Mouse (Mus musculus) yolk sac, embryonic 10.5 days (tissue): ENCODE data around the gene Oxa1l.

Experiments used
- DNase-seq: peaks from one replicate; pipeline ENCODE4 v3.0.0-alpha.2; 2017; ENCODE audit warnings: low spot score

Oxa1l gene

DNA sequence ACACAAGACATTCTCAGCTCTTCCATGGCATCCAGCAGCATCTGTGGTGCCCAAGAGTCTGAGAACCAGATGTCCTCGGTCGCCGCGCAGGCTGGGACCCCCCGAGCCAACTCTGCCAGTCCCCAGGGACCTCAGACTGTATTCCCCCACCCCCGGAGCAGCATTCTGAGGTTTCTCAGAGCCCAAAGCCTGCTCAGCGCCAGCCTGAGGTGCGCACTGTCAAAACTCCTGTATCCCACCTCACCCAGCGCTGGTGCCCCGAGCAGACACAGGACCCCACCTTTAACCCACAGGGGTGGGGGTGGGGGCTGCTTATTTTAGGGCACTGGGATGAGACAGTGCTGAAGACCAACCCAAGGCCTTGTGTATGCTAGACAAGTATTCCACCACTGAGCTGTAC, 10.8 kb downstream of the Oxa1l start:
- DNase-seq, result no peak

GRCm38 (mm10) chr14:54372923-54373322, 12.3 kb downstream of the Oxa1l start:
- DNase-seq, result no peak

- no peak for DNase-seq
Measured at GRCm38 (mm10) chr14:54375916-54376315, 15.3 kb downstream of the Oxa1l start.

DNA sequence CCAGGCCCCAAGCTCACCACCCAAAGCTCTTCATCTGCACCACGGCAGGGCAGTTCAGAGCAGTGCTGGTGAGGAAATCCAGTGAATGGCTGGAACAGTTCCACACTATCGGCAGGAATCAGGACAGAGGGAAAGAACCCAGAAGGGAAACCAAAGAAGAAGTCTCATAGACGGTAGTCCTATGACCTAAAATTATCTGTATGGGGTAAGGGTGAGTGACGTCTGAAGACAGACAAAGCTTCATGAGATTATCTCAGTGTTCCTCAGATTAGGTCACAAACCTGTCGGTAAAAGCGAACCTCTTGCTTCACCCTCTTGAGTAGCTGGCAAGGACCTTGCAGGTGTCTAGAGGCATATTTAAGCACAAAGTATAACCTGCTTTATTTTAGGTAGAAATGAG, 16.5 kb downstream of the Oxa1l start:
- no peak for DNase-seq

DNA sequence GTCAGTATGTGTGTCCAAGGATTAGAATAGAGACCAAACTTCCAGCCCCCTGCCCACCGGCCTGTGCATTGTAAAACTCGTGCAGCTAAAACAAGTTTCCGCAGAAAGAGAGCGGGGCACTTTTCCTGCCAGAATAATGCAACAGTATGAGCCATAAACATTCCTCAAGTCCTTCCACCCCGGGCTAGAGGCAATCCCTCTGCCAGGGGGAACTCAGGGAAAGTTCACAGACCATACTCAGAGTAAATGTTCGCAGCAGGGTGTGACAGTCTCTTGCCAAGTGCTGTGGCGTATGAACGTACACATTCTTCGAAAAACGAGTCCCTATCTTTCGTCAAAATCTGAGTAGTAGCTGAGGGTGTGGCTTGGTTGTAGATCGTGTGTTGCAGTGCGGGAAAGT, 18.9 kb downstream of the Oxa1l start:
- no peak for DNase-seq

GRCm38 (mm10) chr14:54380616-54381015, 20.0 kb downstream of the Oxa1l start:
- DNase-seq, result no peak

GRCm38 (mm10) chr14:54381816-54382215, 21.2 kb downstream of the Oxa1l start:
- peak; percentile 74 for DNase-seq

DNA sequence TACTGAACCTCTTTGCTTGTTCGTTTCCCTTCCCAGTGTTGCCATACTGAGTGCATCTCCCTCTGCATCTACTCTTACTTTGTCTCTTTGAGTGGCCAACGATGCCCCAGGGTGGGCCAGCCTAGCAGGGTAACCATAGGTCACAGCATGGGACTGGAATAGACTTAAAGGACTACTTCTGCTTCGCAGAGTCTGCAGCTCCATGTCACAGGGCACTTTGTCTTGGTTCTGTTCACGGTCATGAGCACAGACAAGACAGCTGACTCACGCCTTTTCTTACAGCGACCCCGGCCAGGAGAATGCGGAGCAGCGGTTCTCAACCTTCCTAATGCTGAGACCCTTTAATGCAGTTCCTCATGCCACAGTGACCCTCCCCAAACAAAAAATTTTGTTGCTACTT, 22.0 kb downstream of the Oxa1l start:
- no peak for DNase-seq

DNA sequence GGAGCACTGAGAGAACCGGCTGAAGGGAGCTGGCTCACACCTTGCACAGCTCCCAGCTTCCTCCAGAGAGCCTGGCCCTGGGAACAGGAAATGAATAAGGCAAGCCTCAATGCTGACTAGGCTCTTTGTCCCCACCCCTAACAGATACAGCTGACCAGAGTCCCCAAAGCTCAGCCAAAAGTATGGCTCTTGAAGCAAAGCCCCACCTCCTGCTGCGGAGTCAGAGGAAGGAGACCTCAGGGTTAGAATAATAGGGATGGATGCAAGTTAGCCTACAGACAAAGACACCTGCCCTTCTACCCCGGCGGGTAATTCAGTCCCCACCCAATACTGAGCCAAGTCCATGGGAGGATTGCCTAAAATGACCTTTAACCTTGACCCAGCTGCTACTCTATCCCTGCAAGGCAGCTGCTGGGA, 22.7 kb downstream of the Oxa1l start:
- DNase-seq, result peak; percentile 88

DNA sequence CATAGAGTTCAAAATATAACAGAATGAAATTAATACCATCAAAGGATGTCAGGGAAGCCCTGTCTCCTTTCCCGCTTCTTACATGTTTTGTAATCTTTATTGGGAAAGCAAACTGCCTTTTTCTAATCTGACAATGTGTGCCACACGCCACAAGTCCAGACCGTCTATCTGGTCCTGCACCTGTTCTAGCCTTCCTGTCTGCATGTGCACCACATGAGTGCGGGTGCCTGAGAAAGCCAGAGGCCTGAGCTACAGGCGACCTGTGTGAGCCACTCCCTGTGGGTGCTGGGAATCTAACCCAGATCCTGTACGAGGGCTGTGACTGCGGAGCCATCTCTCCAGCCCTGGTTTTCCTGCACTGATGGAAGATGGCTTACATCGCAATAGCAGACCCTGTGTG, 23.8 kb downstream of the Oxa1l start:
- DNase-seq, result no peak

- DNase-seq, result no peak
Measured at GRCm38 (mm10) chr14:54385968-54386618, 25.5 kb downstream of the Oxa1l start.

DNA sequence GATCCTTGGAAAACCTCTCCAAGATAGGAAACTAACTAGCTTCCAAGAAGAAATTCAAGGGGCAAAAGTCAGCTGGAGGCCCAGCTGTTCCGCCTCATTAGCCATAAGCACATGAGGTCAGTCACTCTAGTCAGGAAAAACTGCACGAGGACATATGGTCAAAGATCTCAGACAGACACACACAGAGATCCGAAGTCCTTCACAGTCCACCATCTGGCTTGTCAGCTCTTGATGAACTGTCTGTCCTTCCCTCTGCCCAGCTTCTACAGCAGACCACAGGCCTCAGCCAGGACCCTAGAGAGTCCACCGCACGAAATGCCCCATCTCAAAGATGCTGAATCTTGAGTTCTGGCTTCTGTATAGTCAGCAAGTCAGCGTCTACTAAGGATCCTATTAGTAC, 26.9 kb downstream of the Oxa1l start:
- peak; percentile 40 for DNase-seq

DNA sequence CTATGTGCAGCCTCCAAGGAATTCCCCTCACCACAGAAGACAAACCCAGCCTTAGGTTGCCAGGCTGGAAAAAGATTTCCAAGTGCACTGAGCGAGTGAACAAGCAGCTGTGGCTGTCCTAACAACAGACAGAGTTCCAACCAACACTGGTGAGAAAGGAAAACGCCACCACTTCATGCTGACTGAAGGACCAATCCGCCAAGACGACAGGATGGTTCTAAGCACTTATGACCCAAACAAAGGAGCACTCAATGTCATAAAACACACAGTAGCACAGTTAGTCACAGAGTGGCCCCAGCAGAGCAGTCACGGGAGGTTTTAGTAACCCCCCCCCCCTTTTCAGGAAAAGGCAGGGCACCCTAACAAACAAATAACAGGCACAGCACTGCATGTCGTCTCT, 30.2 kb downstream of the Oxa1l start:
- no peak for DNase-seq

- DNase-seq, result no peak
Measured at GRCm38 (mm10) chr14:54393794-54394193, 33.2 kb downstream of the Oxa1l start.

DNA sequence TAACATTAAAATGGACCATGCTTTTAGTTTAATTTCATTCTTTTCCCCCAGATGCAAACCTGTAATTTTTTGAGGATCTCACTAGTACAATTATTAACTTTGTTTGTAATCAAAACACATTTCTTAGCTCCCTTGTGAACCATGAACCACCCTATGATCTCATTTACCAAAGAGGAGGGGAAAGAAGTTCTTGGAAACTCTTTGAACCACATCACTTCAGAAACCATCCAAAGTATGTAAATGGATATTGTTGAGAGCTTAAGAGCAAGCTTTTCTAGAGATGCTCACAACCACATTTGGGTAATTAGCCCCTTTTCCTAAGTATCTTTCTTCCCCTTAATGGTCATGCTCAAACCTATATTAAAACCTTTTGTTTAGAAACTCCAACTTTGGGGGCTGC, 33.7 kb downstream of the Oxa1l start:
- DNase-seq, result no peak

- DNase-seq, result no peak
Measured at GRCm38 (mm10) chr14:54396685-54397084, 36.1 kb downstream of the Oxa1l start.

- DNase-seq, result no peak
Measured at GRCm38 (mm10) chr14:54397872-54398527, 37.4 kb downstream of the Oxa1l start.

- DNase-seq, result no peak
Measured at GRCm38 (mm10) chr14:54398528-54398916, 37.9 kb downstream of the Oxa1l start.

- no peak for DNase-seq
Measured at GRCm38 (mm10) chr14:54398921-54399382, 38.3 kb downstream of the Oxa1l start.

- DNase-seq, result no peak
Measured at GRCm38 (mm10) chr14:54401723-54402122, 41.1 kb downstream of the Oxa1l start.

- DNase-seq, result no peak
Measured at GRCm38 (mm10) chr14:54408336-54409056, 47.9 kb downstream of the Oxa1l start.

DNA sequence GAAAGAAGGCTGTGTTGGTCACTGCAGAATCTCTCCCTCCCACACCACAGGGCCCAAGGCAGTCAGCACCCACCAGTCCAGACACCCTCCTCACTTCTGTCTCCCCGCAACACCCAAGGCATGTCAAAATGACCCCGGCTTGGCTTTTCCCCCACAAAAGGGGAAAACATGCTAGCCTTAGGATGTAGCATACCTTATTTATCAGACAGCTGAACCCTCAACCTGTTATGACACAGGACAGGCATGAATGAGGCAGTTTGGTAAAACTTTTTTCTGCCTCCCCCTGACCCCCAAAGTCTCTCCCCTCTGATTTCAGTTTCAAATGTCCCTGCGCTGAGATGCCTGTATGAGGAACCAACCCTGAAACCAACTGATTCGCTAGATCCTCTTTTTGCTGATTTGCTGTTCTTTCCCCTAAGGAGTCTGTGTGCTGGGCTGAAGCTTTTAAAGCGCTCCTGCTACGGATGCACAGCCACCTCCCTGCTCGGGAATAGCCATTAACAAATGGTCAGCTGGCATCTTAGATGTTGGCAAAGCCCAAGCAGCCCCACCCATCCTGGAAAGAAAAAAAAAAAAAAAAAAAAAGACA, 48.5 kb downstream of the Oxa1l start:
- DNase-seq, result no peak
